In the genomic region with DNA sequence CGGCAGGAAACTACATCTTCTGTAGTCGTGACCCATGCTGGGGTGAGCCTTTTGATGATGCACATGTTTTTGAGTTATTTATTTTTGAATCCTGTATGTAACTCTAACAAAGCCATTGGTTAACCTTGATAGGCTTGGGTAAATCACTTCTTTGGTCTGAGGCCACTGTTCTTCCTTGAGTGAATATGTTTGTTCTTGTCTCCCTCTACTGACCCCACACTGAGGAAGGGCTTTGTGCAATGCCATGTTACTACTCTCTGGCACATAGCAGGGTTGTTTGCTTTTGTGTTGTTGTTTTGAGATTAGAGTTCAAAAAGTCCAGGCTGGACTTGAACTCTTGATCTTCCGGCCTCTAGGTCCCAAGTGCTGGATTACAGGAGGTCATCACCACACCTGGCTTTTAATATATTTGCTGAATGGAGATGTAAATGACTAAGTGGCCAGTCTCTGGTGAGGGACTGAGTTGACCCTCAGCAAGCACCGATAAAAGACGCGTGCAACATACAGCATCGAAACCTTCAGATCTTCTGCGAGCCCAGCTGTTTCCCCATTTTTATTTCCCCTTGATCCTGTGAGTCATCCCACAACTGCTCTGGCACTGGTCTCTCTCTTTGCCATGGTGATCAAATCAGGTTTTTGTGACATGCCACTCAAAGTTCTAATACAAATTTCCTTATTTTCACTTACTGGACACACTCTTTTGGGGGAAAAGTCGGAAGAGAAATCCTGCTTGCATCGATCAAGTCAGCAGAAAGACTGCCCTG, we compare ENCODE assay signal across 19 mouse cellular contexts. TPM values are rescaled to one million over a fixed set of nuclear protein-coding genes. Genes with fewer than 3 reads are reported as not detected.
DNase-seq lines count a peak whose midpoint lies in the region; ATAC-seq and TF ChIP-seq lines count a peak whose summit lies in the region.
"Had no signal": no experiment of that assay in that cellular context is flagged by ENCODE, and none has a peak within 500 bp of the region (broad histone marks: within the 10 kb centered on the region; RNA-seq: fewer than 3 reads in every experiment).

No protein-coding gene starts in this region.

- H3K4me1 ChIP-seq in intestine, postnatal 0 days (replicated peaks; ENCODE audit: control insufficient read depth, insufficient read depth, low read length), result no peaks in the 10 kb centered on the region
- H3K4me1 ChIP-seq in intestine, embryonic 15.5 days (replicated peaks), result no peaks in the 10 kb centered on the region
- no peaks in the 10 kb centered on the region for H3K4me1 ChIP-seq in CH12.LX (ENCODE audit: control insufficient read depth in 1 of 2, insufficient read depth in 2 of 2)

- H3K9ac ChIP-seq in intestine, postnatal 0 days (ENCODE audit: low read depth, low read length), result no peak overlapping the region
- H3K9ac ChIP-seq in intestine, embryonic 15.5 days, result no peak overlapping the region
- no peak overlapping the region for H3K9ac ChIP-seq in CH12.LX (ENCODE audit: insufficient read depth, low read depth)
- H3K9ac ChIP-seq: embryonic facial prominence, embryonic 15.5 days; forebrain, embryonic 12.5 days; limb, embryonic 15.5 days; neural tube, embryonic 15.5 days had no signal

- in situ Hi-C loops in CH12.LX (cut with MboI; ENCODE audit: low pct_ligation_motif_present, low pct_unique_long_range_greater_than_20kb, low sequenced_read_pairs), result loop anchor here (25.0 kb wide), 1 partner anchor 486 kb away; no protein-coding TSS in a partner anchor

- dilution Hi-C loops in CH12.LX (cut with MboI; ENCODE audit: extremely low pct_ligation_motif_present, extremely low pct_unique_long_range_greater_than_20kb, low sequenced_read_pairs), result no loop called here

- no peak for TF ChIP-seq POLR2A in CH12.LX (IDR thresholded peaks at IDR 0.05; ENCODE audit: low read depth, low read length)

- H3K27ac ChIP-seq in intestine, postnatal 0 days (ENCODE audit: low read depth, low read length), result no peak overlapping the region
- no peak overlapping the region for H3K27ac ChIP-seq in intestine, embryonic 15.5 days
- H3K27ac ChIP-seq in CH12.LX (ENCODE audit: insufficient read depth, low read depth), result no peak overlapping the region
- H3K27ac ChIP-seq: embryonic facial prominence, embryonic 15.5 days; forebrain, embryonic 12.5 days; limb, embryonic 15.5 days had no signal

- H3K27me3 ChIP-seq in intestine, postnatal 0 days (replicated peaks; ENCODE audit: control insufficient read depth, insufficient read depth, low read length), result no peaks in the 10 kb centered on the region
- no peaks in the 10 kb centered on the region for H3K27me3 ChIP-seq in intestine, embryonic 15.5 days (replicated peaks)
- peaks cover 7% of the 10 kb centered on the region for H3K27me3 ChIP-seq in CH12.LX (replicated peaks)
- H3K27me3 ChIP-seq: forebrain, embryonic 12.5 days; limb, embryonic 15.5 days; neural tube, embryonic 15.5 days had no signal

- no peaks in the 10 kb centered on the region for H3K36me3 ChIP-seq in intestine, postnatal 0 days (ENCODE audit: control insufficient read depth, insufficient read depth)
- no peaks in the 10 kb centered on the region for H3K36me3 ChIP-seq in intestine, embryonic 15.5 days
- H3K36me3 ChIP-seq in CH12.LX (replicated peaks in 1 of 2; ENCODE audit: control insufficient read depth in 1 of 2, insufficient read depth in 1 of 2, low read length in 1 of 2), result peaks cover 0 to 4% of the 10 kb centered on the region in 2 experiments
- H3K36me3 ChIP-seq: embryonic facial prominence, embryonic 15.5 days; forebrain, embryonic 12.5 days; limb, embryonic 15.5 days; neural tube, embryonic 15.5 days had no signal

- H3K9me3 ChIP-seq in intestine, postnatal 0 days (ENCODE audit: control insufficient read depth), result no peaks in the 10 kb centered on the region
- H3K9me3 ChIP-seq in intestine, embryonic 15.5 days, result no peaks in the 10 kb centered on the region
- no peaks in the 10 kb centered on the region for H3K9me3 ChIP-seq in CH12.LX (replicated peaks; ENCODE audit: low read length)
- H3K9me3 ChIP-seq: embryonic facial prominence, embryonic 15.5 days; forebrain, embryonic 12.5 days; limb, embryonic 15.5 days; neural tube, embryonic 15.5 days had no signal

- H3K4me3 ChIP-seq in intestine, postnatal 0 days (ENCODE audit: low read depth, low read length), result no peak overlapping the region
- H3K4me3 ChIP-seq in intestine, embryonic 15.5 days (replicated peaks), result no peak overlapping the region
- H3K4me3 ChIP-seq in CH12.LX (replicated peaks in 1 of 3; ENCODE audit: low read depth in 2 of 3, low read length in 2 of 3, poor library complexity in 1 of 3), result no peak overlapping the region
- H3K4me3 ChIP-seq: embryonic facial prominence, embryonic 15.5 days; forebrain, embryonic 12.5 days; limb, embryonic 15.5 days; neural tube, embryonic 15.5 days had no signal

- no peak for ATAC-seq in intestine, postnatal 0 days
- no peak for ATAC-seq in intestine, embryonic 15.5 days
- peak; percentile 56 for ATAC-seq in inflammation-experienced regulatory T-cells, adult 6 months

- peak; percentile 43 for TF ChIP-seq CTCF in intestine, postnatal 0 days (IDR thresholded peaks at IDR 0.05; ENCODE audit: low read depth)
- TF ChIP-seq CTCF in CH12.LX (conservative IDR thresholded peaks at IDR 0.05 in 1 of 2, IDR thresholded peaks at IDR 0.05 in 1 of 2; ENCODE audit: low read depth in 2 of 2, low read length in 2 of 2), result peak in 1 of 2 experiments; percentile 72; a peak in 2 of 4 replicates

- TF ChIP-seq EP300 in CH12.LX (IDR thresholded peaks at IDR 0.05; ENCODE audit: low read length), result no peak

- no peak overlapping the region for H3K4me2 ChIP-seq in intestine, postnatal 0 days (replicated peaks; ENCODE audit: low read depth)
- H3K4me2 ChIP-seq in intestine, embryonic 15.5 days (replicated peaks), result no peak overlapping the region
- H3K4me2 ChIP-seq in CH12.LX (ENCODE audit: insufficient read depth, low read depth, poor library complexity, severe bottlenecking), result no peak overlapping the region
- H3K4me2 ChIP-seq: embryonic facial prominence, embryonic 15.5 days; forebrain, embryonic 12.5 days; limb, embryonic 15.5 days; neural tube, embryonic 15.5 days had no signal

- H3K79me2 ChIP-seq in CH12.LX (replicated peaks; ENCODE audit: control insufficient read depth, extremely low read depth, insufficient read depth, poor library complexity, severe bottlenecking), result no peaks in the 10 kb centered on the region

- DNase-seq in 3T3-L1 (ENCODE audit: low read depth, low spot score) (peak; percentile 15), CH12.LX (ENCODE audit: extremely low read depth) (no peak)
- no peak for DNase-seq in B cell, adult 2 months
- DNase-seq in layer of hippocampus, adult 9-10 months (ENCODE audit: low spot score), result no peak
- no peak for DNase-seq in urinary bladder, postnatal 10 days (ENCODE audit: low spot score)
- DNase-seq: adrenal gland, postnatal 10 days; cerebellum, postnatal 36 days; heart, postnatal 36 days; kidney, postnatal 25 days; lung, postnatal 14 days; midbrain, embryonic 14.5 days had no signal

- 87% methylated on average over 10 of the region's 10 CpGs for whole genome bisulfite sequencing in intestine, postnatal 0 days
- WGBS in intestine, embryonic 15.5 days, result 87% methylated on average over 10 of the region's 10 CpGs

- peak; percentile 79 for TF ChIP-seq RAD21 in CH12.LX (IDR thresholded peaks at IDR 0.05; ENCODE audit: low read depth, low read length)

TF ChIP-seq in CH12.LX, 34 proteins besides CTCF, POLR2A, EP300 and RAD21:
- TF ChIP-seq ZNF384 (IDR thresholded peaks at IDR 0.05; ENCODE audit: low read depth, low read length) (no peak), ZC3H11A (IDR thresholded peaks at IDR 0.05; ENCODE audit: low read depth, low read length) (peak; percentile 59), SMC3 (IDR thresholded peaks at IDR 0.05; ENCODE audit: low read depth, low read length) (peak; percentile 81)

RNA-seq across cellular contexts. Expression of a gene that starts 1.3 kb away (rescaled TPM):
- 0.65 and 1.1 TPM in 2 replicates for polyA plus RNA-seq in intestine, postnatal 0 days (2015; fragmentation: Nextera tagmentation; extraction: Ambion mirVana)
- 0.28 TPM in 1 of 2 replicates, not detected in the other for polyA plus RNA-seq in intestine, embryonic 15.5 days (2015; fragmentation: Nextera tagmentation; extraction: Ambion mirVana)
- total RNA-seq in CH12.LX (2012; rRNA removed), result not detected in 2 replicates
- not detected in 2 replicates for total RNA-seq in CH12.LX (2014; rRNA removed)
- not detected in 2 replicates for polyA plus RNA-seq in CH12.LX (2012; ENCODE audit: insufficient read length, low read depth)
- polyA plus RNA-seq in inflammation-experienced regulatory T-cells, adult 6 months (2017; shearing (Covaris generic)), result 1 to 10 TPM in 2 of 3 experiments, under 1 TPM in 1; 0.79 to 3.3 (median 1.5) TPM
- total RNA-seq: adrenal gland, postnatal 10 days; heart, postnatal 36 days; left cerebral cortex, adult 18-20 months had no signal

RNA-seq across cellular contexts. Expression of a gene that starts 51.6 kb away (rescaled TPM):
- polyA plus RNA-seq in intestine, postnatal 0 days (2015; fragmentation: Nextera tagmentation; extraction: Ambion mirVana), result 9.7 and 11.5 TPM in 2 replicates
- 7.2 and 9.0 TPM in 2 replicates for polyA plus RNA-seq in intestine, embryonic 15.5 days (2015; fragmentation: Nextera tagmentation; extraction: Ambion mirVana)
- 9.5 and 10.5 TPM in 2 replicates for total RNA-seq in CH12.LX (2012; rRNA removed)
- 5.5 and 6.3 TPM in 2 replicates for total RNA-seq in CH12.LX (2014; rRNA removed)
- 3.6 and 4.7 TPM in 2 replicates for polyA plus RNA-seq in CH12.LX (2012; ENCODE audit: insufficient read length, low read depth)
- polyA plus RNA-seq in inflammation-experienced regulatory T-cells, adult 6 months (2017; shearing (Covaris generic)), result 100 to 1,000 TPM; 181 to 200 (median 196) TPM

Comparison
In these comparisons a context has a peak if more than half of its experiments do, and no peak if none do; other contexts are left out.
1. RNA of a gene that starts 51.6 kb away (polyA plus RNA-seq): 181 to 200 TPM in inflammation-experienced regulatory T-cells, adult 6 months; 9.7 to 11.5 TPM in intestine, postnatal 0 days, 7.2 to 9.0 TPM in intestine, embryonic 15.5 days and 3.6 to 4.7 TPM in CH12.LX; every median in the first group is over 10 times any median in the second.